Mouse (Mus musculus): ENCODE measurements at regions not wholly inside any gene's neighbourhood (a gene's known extent, or its start where the extent isn't known, plus 50 kb on each side); places are given as distances from the start of the nearest gene placed in this dataset.

DNA sequence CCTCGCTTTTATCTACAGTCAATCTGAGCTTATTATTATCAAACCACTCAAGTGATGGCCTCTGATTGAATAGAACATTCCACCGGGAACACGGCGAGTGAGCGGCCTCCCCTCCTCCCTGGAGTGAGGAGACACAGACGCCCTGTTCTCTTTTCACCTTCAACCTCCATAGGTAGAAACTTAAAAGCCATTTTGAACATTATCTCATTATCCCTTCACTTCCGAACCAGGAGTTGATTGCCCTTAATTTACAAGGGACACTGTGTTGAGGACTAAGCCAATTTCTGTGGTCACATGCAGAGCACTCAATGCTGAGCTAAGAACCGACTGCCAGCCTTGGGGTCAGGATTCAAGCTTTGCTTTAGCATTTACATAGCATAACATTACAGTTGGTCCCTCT, 93.1 kb upstream of the Id4 start:
- in situ Hi-C loops (cut with MboI, MseI), result no loop called here

DNA sequence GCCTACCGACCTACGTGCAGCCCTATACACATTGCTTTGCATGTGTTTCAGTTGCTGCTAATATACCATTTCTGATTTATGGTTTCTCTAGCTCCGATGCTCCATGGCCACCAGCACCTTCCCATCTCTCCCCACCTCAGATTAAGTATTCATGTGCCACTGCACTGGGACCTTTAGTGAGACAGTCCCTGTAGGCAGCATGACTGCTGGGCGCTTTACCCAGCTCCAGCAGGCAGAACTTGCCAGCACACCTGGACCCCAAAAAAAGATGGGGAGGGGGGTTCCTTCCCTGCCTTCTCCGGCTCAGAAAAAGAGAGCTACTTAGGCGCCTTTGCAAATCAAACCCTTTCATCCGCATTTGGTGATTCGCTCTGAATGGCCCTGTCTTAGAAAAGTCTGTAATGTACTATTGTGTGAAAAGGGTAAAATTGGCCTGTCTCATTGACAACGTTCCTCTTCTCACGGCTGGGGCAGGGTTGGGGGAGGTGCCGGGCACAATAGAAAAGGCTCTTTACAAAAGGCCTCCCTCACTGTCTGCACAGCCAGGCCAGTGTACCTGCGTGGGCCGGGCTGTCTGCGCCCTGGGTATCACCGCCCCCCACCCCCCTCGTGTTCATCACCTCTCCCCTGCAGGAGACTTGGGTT, 89.6 kb upstream of the Id4 start:
- in situ Hi-C loops (cut with MboI, MseI), result no loop called here

DNA sequence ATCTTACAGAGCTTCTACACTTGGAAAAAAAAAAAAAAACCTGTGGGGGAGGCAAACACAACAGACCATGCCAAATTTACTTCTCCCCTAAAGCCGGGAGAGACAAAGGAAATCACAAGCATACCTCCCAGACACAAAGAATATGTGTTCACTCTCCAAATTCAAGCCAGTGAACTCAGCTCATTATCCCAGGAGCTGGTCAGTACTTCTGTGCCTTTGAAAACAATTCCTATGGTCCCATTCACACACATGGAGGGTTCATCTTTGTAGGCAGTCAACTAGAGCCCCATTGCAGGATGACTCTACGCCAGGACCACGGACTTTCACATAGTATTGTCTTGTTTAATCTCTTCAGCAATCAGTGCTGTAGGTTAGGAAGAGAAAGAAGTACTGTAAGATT, 89.0 kb upstream of the Id4 start:
- in situ Hi-C loops (cut with MboI, MseI), result no loop called here

DNA sequence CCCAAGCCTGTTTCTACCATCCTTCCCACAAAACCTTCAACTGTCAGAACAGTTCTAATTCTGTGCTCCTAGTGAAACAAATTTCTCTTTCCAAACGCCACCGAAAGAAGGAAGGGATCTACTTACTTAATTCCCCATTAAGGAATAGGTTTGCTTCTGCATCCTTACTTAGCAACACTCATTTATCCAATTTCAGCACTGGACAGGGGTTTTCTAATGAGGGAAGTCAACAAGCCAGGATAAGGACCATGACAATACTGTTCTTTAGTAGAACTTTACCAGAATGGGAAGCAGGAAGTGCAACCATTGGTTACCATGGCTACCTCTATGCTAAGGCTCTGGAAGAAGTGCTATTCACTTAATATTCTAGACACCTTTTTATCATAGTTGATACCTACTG, 68.6 kb upstream of the Id4 start:
- in situ Hi-C loops (cut with MboI, MseI), result no loop called here

DNA sequence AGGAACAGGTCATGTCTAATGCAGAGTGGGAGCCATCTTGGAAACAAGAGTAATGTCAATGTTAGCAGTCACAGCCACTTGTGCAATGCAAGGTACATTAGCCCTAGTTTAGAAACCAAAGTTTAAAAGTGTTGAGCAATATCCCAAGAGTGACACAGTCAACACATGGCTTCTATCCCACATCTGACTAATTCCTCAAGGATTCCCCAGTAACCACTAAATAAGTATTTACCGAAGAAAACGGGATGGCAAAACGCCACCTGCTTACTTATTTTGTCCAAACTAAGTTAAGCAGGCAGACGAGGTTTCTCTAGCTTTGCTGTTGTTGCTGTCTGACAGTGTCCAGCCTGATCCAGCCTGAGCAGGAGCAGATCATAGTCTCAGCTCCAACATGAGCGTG, 67.1 kb upstream of the Id4 start:
- in situ Hi-C loops (cut with MboI, MseI), result no loop called here

- in situ Hi-C loops (cut with MboI, MseI), result no loop called here
These were observed 53.2 kb upstream of the Id4 start for GRCm38 (mm10) chr13:48207824-48208223.

Data from regulatory T cell (primary cell).